Mouse (Mus musculus): ENCODE data around the gene Clstn1.

DNA sequence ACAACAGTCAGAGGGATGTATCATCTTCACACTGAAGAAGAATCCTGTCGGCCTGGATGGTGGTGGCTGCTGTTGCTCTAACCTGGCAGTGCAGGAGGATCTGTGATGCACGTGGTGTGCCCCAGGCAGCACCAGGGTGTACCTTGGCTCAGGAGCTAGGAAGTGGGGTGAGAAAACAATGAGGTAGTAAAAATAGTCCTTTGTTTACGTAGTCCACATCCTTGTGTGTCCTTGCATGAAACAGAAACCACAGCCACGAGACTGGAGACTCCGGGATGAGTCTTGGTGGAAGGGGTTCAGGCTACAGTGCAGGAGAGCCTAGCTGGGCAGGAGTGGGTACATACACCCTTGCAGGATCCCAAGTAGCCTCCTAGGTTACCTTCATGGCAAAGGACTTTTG is 15.1 kb upstream of the Clstn1 start:
- TF ChIP-seq POLR2A (IDR thresholded peaks at IDR 0.05; ENCODE audit: low read depth, low read length) (no peak), CTCF (IDR thresholded peaks at IDR 0.05; ENCODE audit: extremely low read depth, insufficient read depth, insufficient read length, insufficient replicate concordance) (no peak)
